Mouse (Mus musculus) embryonic facial prominence, embryonic 11.5 days (tissue): ENCODE measurements around the gene Farsb. TPM values are rescaled to one million over a fixed set of nuclear protein-coding genes. Genes with fewer than 3 reads are reported as not detected.

Experiments
- ATAC-seq: fragments of 200-750 bp; cut with Nextera tagmentation; replicated peaks from 2 replicates; pipeline ENCODE4 v1.8.0; 2017; ENCODE audit warnings: low read depth; ENCODE audit not compliant: insufficient number of reproducible peaks, low FRiP score, low TSS enrichment
- DNase-seq: peaks from one replicate; pipeline ENCODE4 v3.0.0-alpha.2; 2015; ENCODE audit warnings: low spot score
- H3K27ac ChIP-seq: fragments of 300-500 bp; sonication (generic); replicated peaks from 2 replicates; pipeline ENCODE4 v1.5.1; 2014; ENCODE audit warnings: mild to moderate bottlenecking, low read depth, low read length, control low read depth
- H3K27me3 ChIP-seq: fragments of 300-500 bp; sonication (generic); 2 replicates; pipeline ENCODE4 v1.6.1; 2014; ENCODE audit warnings: mild to moderate bottlenecking, low read length, moderate library complexity, mixed read lengths; ENCODE audit not compliant: control insufficient read depth, insufficient read depth
- H3K36me3 ChIP-seq: fragments of 300-500 bp; sonication (generic); replicated peaks from 2 replicates; pipeline ENCODE4 v1.6.1; 2014; ENCODE audit warnings: low read depth, mild to moderate bottlenecking, low read length, moderate library complexity, mixed read lengths; ENCODE audit not compliant: control insufficient read depth, insufficient read depth
- H3K4me1 ChIP-seq: fragments of 300-500 bp; sonication (generic); 2 replicates; pipeline ENCODE4 v1.6.1; 2014; ENCODE audit warnings: low read length, mixed read lengths; ENCODE audit not compliant: control insufficient read depth, insufficient read depth
- H3K4me2 ChIP-seq: fragments of 300-500 bp; sonication (generic); 2 replicates; pipeline ENCODE4 v1.6.1; 2014; ENCODE audit warnings: low read depth, mild to moderate bottlenecking, control low read depth, low read length, moderate library complexity
- H3K4me3 ChIP-seq: fragments of 300-500 bp; sonication (generic); 2 replicates; pipeline ENCODE4 v1.5.1; 2014; ENCODE audit warnings: low read depth, low read length, control low read depth
- H3K9ac ChIP-seq: fragments of 300-500 bp; sonication (generic); replicated peaks from 2 replicates; pipeline ENCODE4 v1.6.1; 2014; ENCODE audit warnings: mild to moderate bottlenecking, control low read depth, low read length
- H3K9me3 ChIP-seq: fragments of 300-500 bp; sonication (generic); replicated peaks from 2 replicates; pipeline ENCODE4 v1.6.1; 2016; ENCODE audit warnings: mild to moderate bottlenecking, low read length, inconsistent platforms, mixed read lengths; ENCODE audit not compliant: control insufficient read depth
- WGBS: fragments of 180-500 bp; shearing (Covaris S2); extraction: QIAGEN DNeasy Blood & Tissue Kit; methylation state at CpG from one replicate; pipeline ENCODE4 v1.1.7; 2014; 5-methylcytosine and 5-hydroxymethylcytosine counted together
- polyA plus RNA-seq: library from polyadenylated mRNA; unstranded; fragments of >200 nt; fragmentation: Nextera tagmentation; extraction: Ambion mirVana; gene quantifications from 2 replicates; pipeline ENCODE4 v1.2.1, GENCODE M21; 2014

Gene Farsb
- 189 and 190 TPM in 2 replicates for polyA plus RNA-seq

- Histone ChIP-seq H3K9ac (peak within 1 kb of the TSS; percentile 86), H3K27ac (peak within 1 kb of the TSS; percentile 9; the same call in 1 of the 2 replicates), H3K4me3 (peak within 1 kb of the TSS; percentile 98), H3K36me3 (no peaks in the 10 kb centered on the region), H3K27me3 (no peaks in the 10 kb centered on the region), H3K4me1 (no peaks in the 10 kb centered on the region; the same call in 1 of the 2 replicates), H3K9me3 (no peaks in the 10 kb centered on the region), H3K4me2 (peak within 1 kb of the TSS; percentile 78)
- DNase-seq (peak; percentile 93), ATAC-seq (peak; percentile 95)
- WGBS = under 1% methylated on average over 31 of the region's 31 CpGs
These were observed at the start of gene Farsb for GRCm38 (mm10) chr1:78488752-78489492. Farsb (minus strand) TSS chr1:78488897.

- Histone ChIP-seq H3K4me1 (no peaks in the 10 kb centered on the region), H3K36me3 (no peaks in the 10 kb centered on the region), H3K9me3 (no peaks in the 10 kb centered on the region), H3K4me2 (no peak overlapping the region), H3K9ac (no peak overlapping the region), H3K27ac (no peak overlapping the region), H3K27me3 (no peaks in the 10 kb centered on the region), H3K4me3 (no peak overlapping the region)
- DNase-seq (no peak), ATAC-seq (no peak)
- 57% methylated on average over 5 of the region's 5 CpGs for WGBS
These were observed 49.7 kb upstream of the Farsb start for GRCm38 (mm10) chr1:78538396-78538795.

GRCm38 (mm10) chr1:78537494-78538010 is 48.9 kb upstream of the Farsb start:
- 25% methylated on average over 16 of the region's 16 CpGs for WGBS
- ATAC-seq = peak; percentile 77
- H3K27ac ChIP-seq = no peak overlapping the region
- H3K4me2 ChIP-seq = peak overlapping the region; percentile 49
- H3K27me3 ChIP-seq = no peaks in the 10 kb centered on the region
- peak overlapping the region; percentile 47 for H3K9ac ChIP-seq
- H3K36me3 ChIP-seq = no peaks in the 10 kb centered on the region
- no peaks in the 10 kb centered on the region for H3K4me1 ChIP-seq
- H3K4me3 ChIP-seq = no peak overlapping the region
- no peaks in the 10 kb centered on the region for H3K9me3 ChIP-seq
- peak; percentile 47 for DNase-seq

DNA sequence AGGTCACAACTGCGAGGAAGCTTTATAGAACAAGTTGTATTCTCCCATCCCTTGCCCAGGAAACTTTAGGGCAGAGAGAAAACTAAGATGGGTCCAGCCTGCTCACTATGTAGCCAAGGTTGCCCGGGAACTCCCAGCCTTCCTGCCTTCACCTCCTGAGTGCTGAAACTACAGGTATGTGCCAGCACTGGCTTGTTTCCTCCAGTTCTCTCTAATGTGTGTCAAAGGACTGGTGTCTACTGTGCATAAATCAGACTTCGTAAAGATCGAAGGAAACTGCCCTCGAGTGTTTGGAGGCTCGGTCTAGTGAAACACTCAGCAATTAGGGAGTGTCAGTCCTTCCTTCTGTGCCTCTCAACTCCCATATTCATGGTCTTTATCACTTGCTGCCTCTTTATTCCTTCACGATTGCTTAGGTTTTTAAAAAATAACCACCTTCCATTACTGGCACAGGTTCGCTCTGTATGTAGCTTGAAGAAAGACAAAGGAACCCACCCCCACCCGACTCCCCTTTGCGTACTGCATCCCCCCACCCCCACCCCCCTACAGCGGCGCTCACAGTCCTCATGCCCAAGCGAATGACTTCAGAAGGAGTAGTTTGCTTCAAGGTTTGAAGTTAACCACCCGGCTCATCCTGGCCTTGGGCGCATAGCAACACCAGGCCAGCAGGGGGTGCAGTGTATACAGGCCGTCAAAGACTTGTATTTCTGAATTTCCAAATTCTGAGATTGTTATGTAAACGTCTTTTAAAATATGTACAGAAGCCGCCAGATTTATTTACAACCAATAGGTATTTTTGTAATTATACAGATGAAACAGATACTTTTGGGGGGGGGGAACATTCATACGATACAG is 47.8 kb upstream of the Farsb start:
- Histone ChIP-seq H3K36me3 (no peaks in the 10 kb centered on the region), H3K4me1 (no peaks in the 10 kb centered on the region), H3K9ac (no peak overlapping the region), H3K27ac (no peak overlapping the region), H3K9me3 (no peaks in the 10 kb centered on the region), H3K27me3 (no peaks in the 10 kb centered on the region), H3K4me3 (no peak overlapping the region), H3K4me2 (no peak overlapping the region)
- WGBS = 35% methylated on average over 19 of the region's 19 CpGs
- ATAC-seq (no peak), DNase-seq (peak; percentile 86)

DNA sequence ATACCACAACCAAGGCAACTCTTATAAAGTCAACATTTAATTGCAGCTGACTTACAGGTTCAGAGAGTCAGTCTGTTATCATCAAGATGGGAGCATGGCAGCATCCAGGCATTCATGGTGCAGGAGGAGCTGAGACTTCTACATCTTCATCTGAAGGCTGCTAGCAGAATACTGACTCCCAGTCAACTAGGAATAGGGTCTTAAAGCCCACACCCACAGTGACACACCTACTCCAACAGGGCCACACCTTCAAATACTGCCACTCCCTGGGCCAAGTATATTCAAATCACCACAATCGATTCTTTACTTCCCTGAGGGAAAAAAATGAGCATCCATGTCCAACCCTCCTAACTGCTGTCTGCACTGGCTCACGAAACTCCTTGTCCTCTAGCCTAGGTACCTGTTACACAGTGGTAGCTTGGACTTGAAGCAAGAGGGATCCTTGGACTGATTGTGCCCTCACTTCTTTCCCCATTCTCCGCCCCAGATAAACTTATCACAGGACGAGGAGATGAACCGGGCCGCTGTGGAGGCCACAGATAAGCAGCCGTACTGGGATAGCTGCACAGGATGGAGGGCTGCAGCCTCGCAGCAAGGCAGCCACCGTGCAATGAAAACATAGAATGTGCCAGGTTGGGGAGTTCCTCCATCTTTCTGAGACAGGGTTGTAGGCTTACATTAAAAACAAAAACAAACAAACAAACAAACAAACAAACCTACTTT is 45.9 kb upstream of the Farsb start:
- WGBS = 87% methylated on average over 9 of the region's 9 CpGs
- no peak overlapping the region for H3K9ac ChIP-seq
- H3K36me3 ChIP-seq = no peaks in the 10 kb centered on the region
- no peaks in the 10 kb centered on the region for H3K27me3 ChIP-seq
- DNase-seq = no peak
- no peaks in the 10 kb centered on the region for H3K9me3 ChIP-seq
- no peak for ATAC-seq
- H3K4me2 ChIP-seq = no peak overlapping the region
- H3K4me3 ChIP-seq = no peak overlapping the region
- H3K27ac ChIP-seq = no peak overlapping the region
- H3K4me1 ChIP-seq = no peaks in the 10 kb centered on the region

GRCm38 (mm10) chr1:78532184-78532800 is 43.6 kb upstream of the Farsb start:
- WGBS = 83% methylated on average over 15 of the region's 15 CpGs
- Histone ChIP-seq H3K27ac (no peak overlapping the region), H3K27me3 (no peaks in the 10 kb centered on the region), H3K4me1 (no peaks in the 10 kb centered on the region), H3K9ac (no peak overlapping the region), H3K4me2 (no peak overlapping the region), H3K9me3 (no peaks in the 10 kb centered on the region), H3K4me3 (no peak overlapping the region), H3K36me3 (no peaks in the 10 kb centered on the region)
- DNase-seq (no peak), ATAC-seq (no peak)

GRCm38 (mm10) chr1:78530500-78531215 is 42.0 kb upstream of the Farsb start:
- no peak for ATAC-seq
- H3K9ac ChIP-seq = no peak overlapping the region
- no peak overlapping the region for H3K27ac ChIP-seq
- DNase-seq = peak; percentile 36
- no peaks in the 10 kb centered on the region for H3K9me3 ChIP-seq
- WGBS = 74% methylated on average over 7 of the region's 7 CpGs
- H3K4me2 ChIP-seq = no peak overlapping the region
- no peaks in the 10 kb centered on the region for H3K36me3 ChIP-seq
- H3K27me3 ChIP-seq = no peaks in the 10 kb centered on the region
- H3K4me3 ChIP-seq = no peak overlapping the region
- H3K4me1 ChIP-seq = no peaks in the 10 kb centered on the region
